Mouse (Mus musculus) spleen, adult 18-20 months (tissue): ENCODE measurements around the gene Shkbp1.

Experiments
- DNase-seq, 2 experiments: peaks; one replicate each; pipeline ENCODE4 v3.0.0; 2022; ENCODE audit warnings: mixed read lengths in 2 of 2

Shkbp1 gene

DNA sequence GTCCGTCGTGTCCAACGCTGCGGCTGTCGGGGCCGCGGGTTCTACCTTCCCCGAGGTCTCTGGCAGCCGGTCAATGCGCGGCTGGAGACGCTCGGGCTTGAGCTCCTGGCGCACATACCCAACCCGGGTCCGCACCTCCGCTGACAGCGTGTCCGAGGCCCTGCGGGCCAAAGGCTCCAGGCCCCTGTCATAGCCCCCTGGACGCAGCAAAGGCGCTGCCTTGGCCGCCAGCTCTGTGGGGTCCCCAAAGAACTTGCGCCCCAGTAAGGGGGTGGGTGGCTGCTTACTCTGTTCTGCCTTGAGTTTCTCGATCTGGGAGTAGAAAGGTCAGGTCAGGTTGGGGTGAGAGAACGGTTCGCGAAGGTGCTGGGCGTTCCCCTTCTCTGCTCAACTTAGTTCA, 8.6 kb upstream of the Shkbp1 start:
- DNase-seq, result no peak

GRCm38 (mm10) chr7:27361283-27361946, 5.6 kb upstream of the Shkbp1 start:
- peak; percentile 99 for DNase-seq

DNA sequence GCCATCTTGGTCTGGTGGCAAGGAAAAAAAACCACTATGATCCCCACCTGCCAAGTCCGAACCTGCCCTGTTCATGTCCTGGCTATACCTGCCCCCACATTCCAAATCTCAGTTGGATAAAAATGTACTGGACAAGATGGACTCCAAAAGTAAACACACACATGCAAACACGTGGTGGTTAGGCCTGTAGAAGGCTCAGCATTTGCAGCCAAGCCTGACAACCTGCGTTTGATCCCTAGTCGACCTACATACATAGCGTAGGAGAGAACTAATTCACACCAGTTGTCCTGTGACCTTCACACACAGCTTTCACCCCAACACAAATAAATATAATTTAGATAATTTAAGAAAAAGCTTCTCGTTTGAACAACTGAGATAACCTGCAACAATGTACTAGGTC, 4.9 kb upstream of the Shkbp1 start:
- no peak for DNase-seq

DNA sequence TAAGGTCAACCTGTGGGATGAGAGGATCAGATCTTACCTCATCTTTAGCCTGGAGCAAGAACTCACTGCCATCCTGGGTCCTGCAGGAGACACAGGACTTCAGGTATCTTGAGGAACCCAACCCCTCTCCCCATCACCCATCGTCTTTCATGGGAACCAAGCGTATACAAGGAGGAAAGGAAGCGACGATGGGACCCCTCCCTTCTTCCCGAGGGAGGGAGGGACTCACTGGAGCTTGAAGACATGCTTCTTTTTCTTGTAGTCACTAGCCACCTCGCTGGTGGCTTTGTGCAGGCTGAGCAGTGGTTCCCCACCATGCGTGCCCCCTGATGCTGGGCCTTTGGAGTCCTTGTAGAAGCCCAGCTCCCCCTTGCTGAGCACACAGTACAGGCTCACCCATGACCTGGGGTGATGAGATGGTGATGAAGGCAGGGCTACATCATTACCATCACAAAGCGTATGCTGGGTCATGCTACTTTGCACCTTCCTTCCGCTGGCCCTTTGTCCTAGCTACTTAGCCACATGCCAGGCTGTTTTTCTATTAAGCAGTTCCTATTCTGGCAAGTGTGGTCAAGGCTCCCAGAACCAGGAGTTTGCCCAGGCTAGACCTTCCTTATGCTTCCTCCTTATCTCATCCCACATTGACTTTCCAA, 4.0 kb upstream of the Shkbp1 start:
- no peak for DNase-seq

- no peak for DNase-seq
These were observed 3.3 kb upstream of the Shkbp1 start for GRCm38 (mm10) chr7:27359162-27359561.

DNA sequence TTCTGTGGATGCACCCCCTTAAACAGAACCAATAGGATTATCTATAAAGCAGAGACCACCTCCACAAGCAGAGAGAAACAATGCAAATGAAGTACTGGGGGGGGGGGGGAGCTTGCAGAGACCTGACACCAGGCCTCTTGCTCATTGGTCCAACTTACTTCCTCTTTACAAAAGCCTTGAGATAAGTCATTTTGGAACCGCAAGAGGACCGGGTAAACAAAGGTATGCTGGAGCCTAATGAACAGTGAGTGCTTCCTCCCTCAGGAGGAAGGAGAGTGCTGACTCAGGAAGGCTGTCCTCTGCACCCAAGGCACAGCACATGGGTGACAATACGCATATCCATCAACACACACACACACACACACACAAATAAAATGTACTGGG, 1.8 kb upstream of the Shkbp1 start:
- peak in 1 of 2 experiments; percentile 19 for DNase-seq

- DNase-seq, result peak; percentile 35 to 47
These were observed 1.2 kb upstream of the Shkbp1 start, which contains the start of gene Gm20479 for GRCm38 (mm10) chr7:27356861-27357594. TSS of gene Gm20479 (minus strand) at chr7:27357419.

DNA sequence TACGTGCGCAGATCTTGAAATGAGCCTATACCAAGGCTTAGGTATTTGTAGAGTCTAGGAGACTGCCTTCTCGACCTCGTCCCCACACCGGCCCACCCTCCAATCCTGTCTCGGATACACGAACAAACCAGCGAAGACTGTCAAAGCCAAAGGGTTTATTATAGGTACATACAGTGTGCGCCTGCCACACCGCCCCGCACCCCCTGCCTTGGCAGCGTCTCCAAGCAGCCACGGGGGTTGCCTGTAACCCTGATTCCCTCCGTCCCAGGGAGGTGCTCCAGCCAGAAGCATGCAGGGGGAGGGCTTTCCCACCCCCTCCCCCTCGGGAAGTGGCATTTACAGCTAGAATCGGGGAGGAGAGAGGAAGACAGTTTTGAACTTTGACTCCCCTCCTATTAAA, 429 bp upstream of the Shkbp1 start:
- DNase-seq, result peak in 1 of 2 experiments; percentile 43

DNA sequence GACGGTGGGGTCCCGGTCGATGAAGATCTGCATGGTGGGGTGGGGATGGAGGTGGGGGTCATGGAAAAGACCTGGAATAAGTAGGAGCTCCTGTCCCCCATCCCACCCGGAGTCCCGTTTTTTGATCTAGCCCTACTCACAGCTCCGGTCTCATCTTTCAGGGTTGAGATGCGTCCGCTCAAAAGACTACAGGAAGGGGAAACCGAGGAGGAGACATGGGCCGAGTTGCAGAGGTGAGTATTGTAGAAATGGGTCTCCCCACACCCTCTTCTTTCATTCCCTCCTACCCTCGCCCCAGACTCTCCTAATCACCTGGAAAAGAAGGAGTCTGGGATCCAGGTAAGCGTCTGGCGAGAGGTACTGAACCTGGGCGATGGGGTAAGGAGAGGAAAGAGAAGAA, 558 bp downstream of the Shkbp1 start:
- DNase-seq, result no peak

- DNase-seq, result no peak
These were observed 1.0 kb downstream of the Shkbp1 start for GRCm38 (mm10) chr7:27354783-27355182.

GRCm38 (mm10) chr7:27354144-27354543, 1.7 kb downstream of the Shkbp1 start:
- DNase-seq, result no peak

DNA sequence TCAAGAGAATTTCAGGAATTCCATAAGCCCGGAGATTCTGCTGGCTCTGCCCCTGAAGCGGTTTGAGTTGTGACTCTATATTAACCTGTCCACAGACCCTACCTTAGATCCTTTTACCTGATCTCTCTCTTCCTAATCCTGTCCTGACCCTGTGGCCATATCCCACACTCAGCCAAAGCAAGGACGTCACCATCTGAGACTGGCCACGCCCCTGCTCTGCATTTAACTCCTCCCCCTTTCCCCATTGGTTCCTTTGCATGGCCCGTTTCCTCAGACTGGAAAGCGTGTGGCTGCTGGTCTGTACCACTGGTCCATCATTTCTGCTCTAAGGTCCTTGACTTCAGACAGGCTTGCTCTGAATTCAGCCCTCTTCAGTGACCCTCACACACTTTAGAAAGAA, 10.4 kb downstream of the Shkbp1 start:
- DNase-seq, result no peak

GRCm38 (mm10) chr7:27342595-27342994, 13.2 kb downstream of the Shkbp1 start:
- no peak for DNase-seq

DNA sequence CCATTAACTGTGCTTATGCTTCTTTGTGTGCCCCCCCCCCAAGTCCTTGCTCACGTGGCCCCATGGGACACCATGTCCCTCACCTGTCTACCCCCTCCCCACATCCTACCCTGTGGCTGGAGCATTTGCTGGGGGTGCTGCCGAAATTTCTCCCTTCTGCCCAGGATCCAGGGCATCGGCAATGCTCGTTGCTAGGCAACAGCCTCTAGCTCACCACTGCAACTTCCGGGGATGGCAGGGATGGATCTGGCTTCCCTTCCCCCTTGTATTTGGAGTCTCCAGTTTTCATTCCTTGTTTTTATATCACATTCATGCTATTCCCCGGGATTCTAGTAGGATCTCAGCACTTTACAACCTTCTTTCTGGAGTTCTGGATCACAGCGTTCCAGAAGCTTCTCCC, 16.3 kb downstream of the Shkbp1 start:
- no peak for DNase-seq

- DNase-seq, result no peak
These were observed 16.7 kb downstream of the Shkbp1 start for GRCm38 (mm10) chr7:27339114-27339513.

DNA sequence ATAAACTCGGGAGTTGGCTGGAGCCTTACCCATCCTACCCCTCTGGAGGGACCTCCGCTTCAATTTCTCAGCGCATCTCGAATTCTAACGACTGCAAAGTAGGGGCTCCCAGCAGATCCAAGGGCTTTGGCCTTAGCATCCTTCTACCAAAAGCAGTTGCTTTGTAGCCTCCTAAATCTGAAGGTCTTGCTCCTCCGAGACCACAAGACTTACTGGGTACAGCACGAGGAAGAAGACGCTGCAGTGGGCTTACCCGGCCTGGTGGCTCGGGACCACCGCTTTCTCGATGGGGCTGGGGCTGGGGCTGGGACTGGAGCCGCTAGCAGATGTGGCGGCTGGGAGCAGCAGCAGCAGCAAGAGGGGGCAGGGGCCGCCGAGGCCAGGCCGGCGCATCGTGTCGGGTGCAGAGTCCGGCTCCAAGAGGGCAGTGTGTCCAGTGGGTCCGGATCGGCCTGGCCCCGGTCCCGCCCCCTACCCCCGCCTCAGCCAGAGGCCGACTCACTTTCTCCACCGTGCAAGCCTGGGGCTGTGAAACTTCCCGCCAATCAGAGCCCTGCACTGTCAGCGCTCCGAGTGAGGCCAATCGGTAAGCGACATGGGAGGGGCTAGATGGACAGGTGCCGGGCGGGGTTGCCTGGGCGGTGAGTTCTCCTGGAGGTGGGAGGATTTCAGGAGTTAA, 18.5 kb downstream of the Shkbp1 start, which contains the start of gene Ltbp4:
Gene Ltbp4 (minus strand): TSS at position 518 of the 679 bp plus-strand sequence.
- DNase-seq, result no peak

- DNase-seq, result peak; percentile 69 to 86
These were observed 19.6 kb downstream of the Shkbp1 start for GRCm38 (mm10) chr7:27335928-27336823.

DNA sequence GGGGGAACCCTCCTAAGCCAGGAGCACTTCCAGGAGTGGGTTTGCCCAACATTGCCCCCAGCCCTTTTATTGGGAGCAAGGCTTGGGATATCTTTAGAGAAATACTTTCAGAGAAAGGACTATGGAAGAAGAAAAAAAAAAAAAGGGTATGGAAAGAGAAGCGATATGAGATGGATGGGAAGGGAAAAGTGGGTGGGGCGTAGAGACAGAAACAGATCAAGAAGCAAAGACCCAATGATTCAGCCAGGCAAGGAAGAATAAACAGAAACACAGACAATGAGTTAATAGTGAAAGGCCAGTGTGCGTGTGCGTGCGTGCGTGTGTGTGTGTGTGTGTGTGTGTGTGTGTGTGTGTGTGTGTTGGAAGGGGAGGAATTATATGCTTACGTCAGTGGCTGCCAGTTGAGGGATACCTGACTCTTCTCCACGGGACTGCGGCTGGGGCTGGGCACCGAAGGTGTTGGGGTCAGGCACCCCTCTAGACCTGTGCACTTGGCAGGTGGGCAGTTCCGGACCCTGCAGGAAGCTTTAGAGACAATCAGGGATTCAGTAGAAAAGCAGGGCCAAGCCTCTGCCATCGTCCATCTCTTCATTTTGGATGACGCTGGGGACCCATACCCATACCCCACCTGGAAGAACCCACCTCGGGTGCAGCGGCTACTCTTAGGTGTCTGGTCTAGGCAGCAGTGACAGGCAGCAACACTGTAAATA, 20.7 kb downstream of the Shkbp1 start:
- DNase-seq, result no peak

DNA sequence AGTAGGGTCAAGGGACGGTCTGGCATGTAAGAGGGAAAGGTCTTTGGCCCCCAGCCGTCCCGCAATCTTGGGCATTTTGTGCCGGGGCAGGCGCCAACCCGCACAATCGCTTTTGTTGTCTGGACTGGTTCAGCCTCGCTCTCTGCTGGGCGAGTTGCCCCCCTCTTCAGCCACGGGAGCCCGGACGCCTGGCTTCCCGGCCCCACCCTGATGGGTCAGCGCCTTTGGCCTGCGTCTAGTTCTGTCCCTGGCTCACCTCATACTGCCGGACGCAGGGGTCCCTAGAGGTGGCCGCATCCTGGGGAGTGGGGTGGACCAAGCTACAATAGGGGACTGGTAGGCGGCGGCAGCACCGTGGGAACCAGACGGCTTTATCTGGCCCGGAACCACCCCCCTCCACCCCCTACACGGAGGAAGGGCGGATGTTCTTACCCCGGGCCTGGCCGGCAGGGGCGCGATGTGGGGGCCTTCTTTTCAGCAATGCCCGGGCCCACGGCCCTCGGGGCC, 21.4 kb downstream of the Shkbp1 start:
- peak in 1 of 2 experiments; percentile 24 for DNase-seq

- DNase-seq, result peak in 1 of 2 experiments; percentile 22
These were observed 22.4 kb downstream of the Shkbp1 start for GRCm38 (mm10) chr7:27333316-27333941.
